Mouse (Mus musculus) kidney, adult 2 months (tissue): Measurements from ENCODE around the gene Daam1. TPM values are rescaled to one million over a fixed set of nuclear protein-coding genes. Genes with fewer than 3 reads are reported as not detected.

Experiments
- DNase-seq: peaks from one replicate; pipeline ENCODE4 v3.0.0; 2021
- H3K27ac ChIP-seq: fragments of 200-500 bp; 2 replicates; pipeline ENCODE4 v1.5.1; 2012; ENCODE audit warnings: low read depth, low read length, control low read depth, inconsistent platforms; ENCODE audit not compliant: insufficient read depth
- H3K27me3 ChIP-seq: fragments of 200-500 bp; replicated peaks from 2 replicates; pipeline ENCODE4 v1.6.1; 2012; ENCODE audit warnings: mild to moderate bottlenecking, moderate library complexity, low read length, inconsistent platforms; ENCODE audit not compliant: control insufficient read depth, insufficient read depth
- H3K36me3 ChIP-seq: fragments of 200-500 bp; 2 replicates; pipeline ENCODE4 v1.6.1; 2012; ENCODE audit warnings: mild to moderate bottlenecking, moderate library complexity, low read length, inconsistent platforms; ENCODE audit not compliant: control insufficient read depth, insufficient read depth
- H3K4me1 ChIP-seq: fragments of 200-500 bp; 2 replicates; pipeline ENCODE4 v1.6.1; 2011; ENCODE audit warnings: low read length; ENCODE audit not compliant: control insufficient read depth, insufficient read depth
- H3K4me3 ChIP-seq: fragments of 200-500 bp; 2 replicates; pipeline ENCODE4 v1.5.1; 2011; ENCODE audit warnings: mild to moderate bottlenecking, low read depth, low read length, control low read depth; ENCODE audit not compliant: insufficient read depth
- CTCF ChIP-seq: fragments of 200-500 bp; conservative IDR thresholded peaks from 2 replicates; pipeline ENCODE4 v1.5.1; 2011; ENCODE audit warnings: low read depth, mild to moderate bottlenecking, control low read depth, low read length, moderate library complexity, mixed read lengths; ENCODE audit not compliant: insufficient read depth, insufficient read length
- POLR2A ChIP-seq: fragments of 200-500 bp; IDR thresholded peaks from one replicate; pipeline ENCODE4 v1.6.1; 2011; ENCODE audit warnings: low read depth, low read length, control low read depth
- WGBS: fragments of 180-500 bp; shearing (Covaris S2); methylation state at CpG from one replicate; pipeline ENCODE4 v1.1.7; 2018; 5-methylcytosine and 5-hydroxymethylcytosine counted together
- polyA plus RNA-seq: library from polyadenylated mRNA; depleted of rRNA; stranded (reverse); fragments of >200 nt; gene quantifications from 2 replicates; pipeline ENCODE4 v1.2.3, GENCODE M21; 2012

Daam1 gene
- polyA plus RNA-seq, 1 experiment = 5.2 TPM

DNA sequence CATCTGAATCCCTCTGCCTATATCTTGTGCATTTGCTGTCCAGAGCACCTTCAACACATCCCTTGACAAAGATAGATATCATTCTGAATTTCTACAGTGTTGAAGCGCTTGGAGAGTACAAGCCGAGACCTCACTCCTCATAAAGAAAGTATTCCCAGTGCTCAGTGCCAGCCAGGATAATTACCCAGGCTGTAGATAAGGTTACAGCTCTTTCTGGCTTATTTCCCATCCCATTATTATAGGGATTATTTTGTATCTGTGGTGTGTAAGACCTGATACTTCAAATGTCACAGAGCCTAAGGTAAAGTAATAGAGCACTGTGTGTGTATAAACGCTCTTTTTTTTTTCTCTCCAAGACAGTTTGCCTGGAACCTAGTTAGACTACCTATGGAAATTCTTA lies 130.8 kb downstream of the Daam1 start:
- H3K27me3 ChIP-seq = no peaks in the 10 kb centered on the region
- no peaks in the 10 kb centered on the region for H3K4me1 ChIP-seq
- H3K36me3 ChIP-seq = peaks cover 9% of the 10 kb centered on the region
- 97% methylated on average over 3 of the region's 3 CpGs for WGBS
- no peak for TF ChIP-seq CTCF
- no peak for TF ChIP-seq POLR2A
- no peak overlapping the region for H3K27ac ChIP-seq
- H3K4me3 ChIP-seq = no peak overlapping the region
- DNase-seq = no peak

DNA sequence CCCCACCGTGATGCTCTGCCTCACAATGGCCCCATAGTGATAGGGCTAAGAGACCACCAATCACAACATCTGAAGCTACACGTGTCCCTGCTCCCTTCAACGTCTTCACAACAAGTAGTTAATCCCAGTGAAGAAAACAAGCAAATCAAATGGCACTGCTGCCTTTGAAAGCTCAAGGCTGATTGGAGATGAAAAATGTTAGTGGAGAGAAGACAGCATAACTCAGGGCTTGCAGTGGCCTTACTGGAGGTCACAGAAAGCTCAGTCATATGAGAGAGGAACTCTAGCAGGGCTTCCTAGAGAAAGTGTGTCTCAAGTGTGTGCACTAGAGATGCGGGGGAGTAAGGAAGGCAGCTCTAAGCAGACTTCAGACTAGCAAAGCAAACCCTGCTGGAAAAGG lies 131.7 kb downstream of the Daam1 start:
- no peaks in the 10 kb centered on the region for H3K27me3 ChIP-seq
- no peak for TF ChIP-seq POLR2A
- TF ChIP-seq CTCF = no peak
- H3K27ac ChIP-seq = no peak overlapping the region
- no peaks in the 10 kb centered on the region for H3K4me1 ChIP-seq
- H3K4me3 ChIP-seq = no peak overlapping the region
- WGBS = 82% methylated on average over 4 of the region's 4 CpGs
- H3K36me3 ChIP-seq = peaks cover 9% of the 10 kb centered on the region
- DNase-seq = no peak

DNA sequence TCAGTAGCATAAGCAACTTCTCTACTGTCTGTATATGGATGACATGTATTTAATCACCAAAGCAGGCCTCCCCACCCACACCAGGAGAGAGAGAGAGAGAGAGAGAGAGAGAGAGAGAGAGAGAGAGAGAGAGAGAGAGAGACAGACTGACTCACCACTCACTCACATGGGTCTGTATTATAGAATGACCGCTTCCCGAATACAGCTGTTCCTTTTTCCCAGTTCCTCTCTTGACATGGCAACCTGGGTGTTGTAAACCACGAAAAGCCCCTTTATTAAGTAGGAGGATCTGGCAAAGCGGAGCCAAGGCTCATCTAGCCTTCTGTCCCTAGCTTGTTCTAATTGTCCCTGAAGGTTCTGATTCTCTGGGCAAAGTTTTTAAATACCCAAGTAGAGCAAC lies 137.7 kb downstream of the Daam1 start:
- H3K27me3 ChIP-seq = no peaks in the 10 kb centered on the region
- no peaks in the 10 kb centered on the region for H3K4me1 ChIP-seq
- no peak overlapping the region for H3K27ac ChIP-seq
- H3K4me3 ChIP-seq = no peak overlapping the region
- no peak for DNase-seq
- 65% methylated on average over 4 of the region's 4 CpGs for WGBS
- TF ChIP-seq POLR2A (no peak), CTCF (no peak)
- no peaks in the 10 kb centered on the region for H3K36me3 ChIP-seq

DNA sequence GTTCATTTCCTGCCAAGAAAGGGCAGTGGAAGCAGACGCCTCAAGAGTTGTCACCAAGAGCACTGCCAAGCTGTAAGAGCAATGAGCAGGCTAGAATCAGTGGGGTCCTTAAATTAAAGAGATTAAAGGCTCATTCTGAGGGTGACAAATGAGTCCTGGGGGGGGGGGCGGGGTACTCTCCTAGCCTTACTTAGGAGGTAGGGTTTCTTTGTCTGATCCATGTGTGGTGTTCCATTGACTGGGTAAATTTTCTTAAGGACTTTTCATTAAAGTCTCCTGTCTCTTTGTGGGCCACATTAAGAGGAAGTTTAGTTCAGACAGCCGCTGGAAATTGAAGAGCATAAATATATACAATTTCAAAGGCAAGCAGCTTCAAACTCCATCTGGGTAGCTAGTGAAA lies 138.1 kb downstream of the Daam1 start:
- TF ChIP-seq CTCF = no peak
- TF ChIP-seq POLR2A = no peak
- no peaks in the 10 kb centered on the region for H3K27me3 ChIP-seq
- no peaks in the 10 kb centered on the region for H3K4me1 ChIP-seq
- H3K27ac ChIP-seq = no peak overlapping the region
- no peaks in the 10 kb centered on the region for H3K36me3 ChIP-seq
- WGBS = 63% methylated on average over 3 of the region's 3 CpGs
- no peak overlapping the region for H3K4me3 ChIP-seq
- DNase-seq = no peak

DNA sequence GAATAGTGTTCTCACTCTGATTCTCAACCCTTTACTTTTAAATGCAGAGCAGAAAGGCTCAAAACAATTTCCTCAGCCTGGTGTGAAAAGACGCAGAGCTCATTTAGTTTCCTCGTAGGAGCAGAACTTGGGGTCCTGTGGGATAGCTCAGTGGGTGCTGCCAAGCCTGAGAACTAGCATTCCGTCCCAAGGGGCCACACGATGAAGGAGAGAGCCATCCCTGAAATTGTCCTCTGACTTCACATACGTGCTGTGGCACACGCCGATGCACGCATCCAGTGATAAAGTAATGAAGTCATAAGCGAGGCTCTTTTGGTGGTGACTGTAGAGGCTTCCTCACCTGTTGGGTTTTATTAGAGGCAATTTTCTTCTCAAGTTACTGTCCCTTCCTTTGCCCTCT lies 138.6 kb downstream of the Daam1 start:
- 83% methylated on average over 9 of the region's 9 CpGs for WGBS
- H3K36me3 ChIP-seq = no peaks in the 10 kb centered on the region
- no peaks in the 10 kb centered on the region for H3K4me1 ChIP-seq
- TF ChIP-seq POLR2A (no peak), CTCF (no peak)
- no peak overlapping the region for H3K27ac ChIP-seq
- H3K27me3 ChIP-seq = no peaks in the 10 kb centered on the region
- DNase-seq = no peak
- no peak overlapping the region for H3K4me3 ChIP-seq

DNA sequence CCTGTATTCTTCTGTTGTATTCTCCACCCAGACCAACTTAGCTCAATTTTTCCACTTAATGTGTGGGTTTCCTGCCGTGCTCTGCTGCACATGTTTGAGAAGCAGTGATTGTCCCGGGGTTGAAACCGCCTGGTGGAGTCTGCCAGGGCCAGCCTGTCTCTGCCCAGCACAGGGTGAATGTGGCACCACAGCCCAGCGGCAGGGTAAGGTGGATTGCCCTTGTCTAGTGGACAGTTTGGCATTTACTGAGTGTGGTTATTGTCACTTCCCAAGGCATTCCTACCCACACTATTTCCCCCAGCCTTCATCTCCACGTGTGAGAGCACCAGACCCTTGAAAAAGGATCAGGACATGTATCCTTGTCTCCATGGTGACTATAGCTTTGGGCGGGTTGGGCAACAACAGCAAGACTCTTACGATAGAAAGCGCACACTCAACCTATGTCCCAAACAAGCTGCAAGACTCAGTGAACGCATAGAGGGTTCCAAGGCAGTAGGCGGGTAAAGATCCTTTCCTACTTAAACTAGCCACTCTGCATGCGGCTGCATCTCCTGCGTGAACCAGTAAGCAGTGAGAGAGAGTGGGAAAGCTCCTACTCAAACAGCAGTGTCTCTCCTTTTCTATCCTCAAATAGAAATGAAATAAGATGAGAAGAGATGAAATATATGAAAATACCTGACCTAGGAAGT lies 139.2 kb downstream of the Daam1 start:
- DNase-seq = no peak
- 0 out of 2 replicates have a peak overlapping the region, but pooled peaks have one; percentile 7 for H3K27ac ChIP-seq
- no peaks in the 10 kb centered on the region for H3K4me1 ChIP-seq
- 74% methylated on average over 12 of the region's 12 CpGs for WGBS
- TF ChIP-seq POLR2A (no peak), CTCF (no peak)
- H3K27me3 ChIP-seq = no peaks in the 10 kb centered on the region
- no peak overlapping the region for H3K4me3 ChIP-seq
- no peaks in the 10 kb centered on the region; the same call in 1 of the 2 replicates for H3K36me3 ChIP-seq

DNA sequence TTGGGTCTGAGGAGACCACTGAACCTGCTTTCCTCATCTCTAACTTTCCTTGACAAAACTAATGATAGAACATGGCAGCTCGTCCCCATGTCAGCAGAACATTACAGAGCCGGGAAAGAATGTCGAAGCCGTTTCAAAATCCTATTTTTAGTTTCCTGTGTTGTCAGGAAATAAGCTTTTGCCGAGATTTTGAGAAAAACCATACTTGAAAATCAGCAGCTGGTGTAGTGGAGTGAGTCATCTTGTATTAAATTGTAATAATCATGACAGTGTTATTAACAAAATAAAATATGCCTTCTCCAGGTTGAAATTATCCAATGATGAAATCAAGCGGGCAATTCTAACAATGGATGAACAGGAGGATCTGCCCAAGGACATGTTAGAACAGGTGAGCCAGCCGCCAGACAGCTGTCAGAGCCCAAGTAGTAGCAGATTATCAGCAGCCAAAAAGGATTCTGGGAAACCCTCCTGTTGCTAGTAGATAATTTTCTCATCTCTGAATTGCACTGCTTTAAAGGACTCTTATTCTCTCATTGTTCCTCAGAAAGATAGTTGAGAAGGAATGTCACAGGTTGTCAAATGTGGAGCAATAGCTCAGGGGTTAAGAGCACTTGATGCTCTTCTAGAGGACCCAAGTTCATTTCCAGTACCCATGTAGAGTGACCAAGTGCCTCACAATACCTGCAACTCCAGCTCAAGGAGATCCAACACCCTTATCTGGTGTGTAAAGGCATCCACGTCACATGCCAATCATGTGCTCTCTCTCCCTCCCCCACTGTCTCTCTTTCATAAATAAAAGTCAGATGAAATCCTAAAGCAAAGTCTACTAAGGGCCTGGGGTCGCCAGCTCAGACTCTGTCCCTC lies 140.1 kb downstream of the Daam1 start:
- peak; percentile 41 for DNase-seq
- no peak for TF ChIP-seq POLR2A
- Histone ChIP-seq H3K36me3 (no peaks in the 10 kb centered on the region; the same call in 1 of the 2 replicates), H3K4me3 (no peak overlapping the region), H3K27ac (peak overlapping the region; percentile 67; the same call in 1 of the 2 replicates), H3K27me3 (no peaks in the 10 kb centered on the region), H3K4me1 (no peaks in the 10 kb centered on the region)
- WGBS = 71% methylated on average over 9 of the region's 9 CpGs
